Mouse (Mus musculus): ENCODE measurements around the gene Xrcc4. TPM values are rescaled to one million over a fixed set of nuclear protein-coding genes. Genes with fewer than 3 reads are reported as not detected.

Gene Xrcc4
- total RNA-seq, 1 experiment, result 11.5 TPM

DNA sequence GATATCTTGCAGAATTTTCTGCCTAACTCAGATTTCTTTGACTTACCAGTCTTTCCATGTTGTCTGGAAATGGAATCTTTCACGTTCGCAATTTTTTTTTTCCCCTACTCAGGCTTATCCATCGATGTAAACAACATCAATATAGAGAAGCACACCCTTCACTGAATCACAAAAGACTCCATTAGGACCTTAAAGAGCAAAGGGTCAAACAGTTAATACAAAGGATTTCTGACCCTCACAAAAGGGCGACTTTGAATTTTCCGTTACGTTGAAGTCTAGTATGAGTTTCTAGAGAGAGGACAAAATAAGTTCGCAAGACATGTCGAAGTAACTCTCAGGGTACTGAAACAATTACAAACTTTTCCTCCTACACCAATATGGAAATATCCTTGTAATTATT lies 346.2 kb downstream of the Xrcc4 start:
- no peaks in the 10 kb centered on the region for H3K36me3 ChIP-seq (ENCODE audit: control insufficient read depth, insufficient read depth, low read length, poor library complexity, severe bottlenecking)
- no peaks in the 10 kb centered on the region for H3K9me3 ChIP-seq (ENCODE audit: control insufficient read depth, insufficient read depth, low read depth, low read length)
- TF ChIP-seq CHD2 (IDR thresholded peaks at IDR 0.05; ENCODE audit: low read depth, low read length), result no peak
- no peak for TF ChIP-seq HCFC1 (IDR thresholded peaks at IDR 0.05; ENCODE audit: borderline replicate concordance, insufficient read depth, low read length)
- no peak for TF ChIP-seq ZNF384 (IDR thresholded peaks at IDR 0.05; ENCODE audit: low read depth, low read length)
- TF ChIP-seq ZC3H11A (IDR thresholded peaks at IDR 0.05; ENCODE audit: borderline replicate concordance, low read depth, low read length), result no peak
- TF ChIP-seq MAFK (IDR thresholded peaks at IDR 0.05; ENCODE audit: insufficient read depth, low read depth, low read length), result no peak
- H3K9ac ChIP-seq (ENCODE audit: insufficient read depth, low read depth, low read length, poor library complexity, severe bottlenecking), result no peak overlapping the region
- peak; percentile 12 for DNase-seq (ENCODE audit: low read depth, low spot score)
- in situ Hi-C loops (cut with MboI; ENCODE audit: low sequenced_read_pairs in 2 of 2, unreplicated experiment in 2 of 2), result no loop called here
- H3K27ac ChIP-seq (ENCODE audit: insufficient read depth, low read depth, low read length, poor library complexity, severe bottlenecking), result no peak overlapping the region
- peaks cover 0 to 3% of the 10 kb centered on the region in 2 experiments; a peak in 2 of 4 replicates for H3K4me1 ChIP-seq (ENCODE audit: control insufficient read depth in 2 of 2, insufficient read depth in 2 of 2, low read length in 2 of 2, poor library complexity in 1 of 2)
- H3K4me3 ChIP-seq (ENCODE audit: insufficient read depth in 1 of 2, low read depth in 1 of 2, low read length in 2 of 2, poor library complexity in 1 of 2, severe bottlenecking in 1 of 2), result peak overlapping the region in 1 of 2 experiments; percentile 82; a peak in 3 of 4 replicates

DNA sequence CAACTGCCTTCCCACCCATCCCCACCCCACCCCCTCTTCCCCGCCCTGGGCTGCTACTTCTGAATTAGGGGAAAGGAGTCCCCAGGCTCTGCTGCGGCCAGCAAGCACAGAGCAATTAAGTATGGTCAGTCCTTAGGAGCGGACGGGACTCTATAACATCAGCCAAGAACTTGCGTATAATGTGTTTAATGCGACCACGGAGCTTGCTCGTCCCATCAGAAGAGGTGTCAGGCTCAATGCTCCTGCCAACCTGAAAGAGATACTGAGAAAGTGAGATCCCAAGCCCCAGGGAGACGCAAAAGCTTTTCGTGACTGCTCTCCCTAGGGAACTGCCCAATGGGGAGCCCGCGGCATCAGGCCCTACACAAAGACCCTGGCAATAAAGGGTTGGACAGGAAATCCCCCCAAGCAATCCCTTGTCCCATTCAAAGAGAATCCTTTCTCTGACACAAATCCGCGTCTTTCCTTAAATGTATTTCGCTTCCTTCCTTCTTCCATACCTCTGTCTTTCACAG lies 346.7 kb downstream of the Xrcc4 start:
- H3K4me3 ChIP-seq (ENCODE audit: insufficient read depth in 1 of 2, low read depth in 1 of 2, low read length in 2 of 2, poor library complexity in 1 of 2, severe bottlenecking in 1 of 2), result peak overlapping the region; percentile 81 to 82
- no peak overlapping the region for H3K9ac ChIP-seq (ENCODE audit: insufficient read depth, low read depth, low read length, poor library complexity, severe bottlenecking)
- peaks cover 0 to 3% of the 10 kb centered on the region in 2 experiments; a peak in 2 of 4 replicates for H3K4me1 ChIP-seq (ENCODE audit: control insufficient read depth in 2 of 2, insufficient read depth in 2 of 2, low read length in 2 of 2, poor library complexity in 1 of 2)
- peak; percentile 24 for DNase-seq (ENCODE audit: low read depth, low spot score)
- H3K27ac ChIP-seq (ENCODE audit: insufficient read depth, low read depth, low read length, poor library complexity, severe bottlenecking), result no peak overlapping the region
- TF ChIP-seq CHD2 (IDR thresholded peaks at IDR 0.05; ENCODE audit: low read depth, low read length), result no peak
- TF ChIP-seq HCFC1 (IDR thresholded peaks at IDR 0.05; ENCODE audit: borderline replicate concordance, insufficient read depth, low read length), result no peak
- no peak for TF ChIP-seq ZNF384 (IDR thresholded peaks at IDR 0.05; ENCODE audit: low read depth, low read length)
- no peak for TF ChIP-seq ZC3H11A (IDR thresholded peaks at IDR 0.05; ENCODE audit: borderline replicate concordance, low read depth, low read length)
- no peak for TF ChIP-seq MAFK (IDR thresholded peaks at IDR 0.05; ENCODE audit: insufficient read depth, low read depth, low read length)
- H3K9me3 ChIP-seq (ENCODE audit: control insufficient read depth, insufficient read depth, low read depth, low read length), result no peaks in the 10 kb centered on the region
- H3K36me3 ChIP-seq (ENCODE audit: control insufficient read depth, insufficient read depth, low read length, poor library complexity, severe bottlenecking), result no peaks in the 10 kb centered on the region
- in situ Hi-C loops (cut with MboI; ENCODE audit: low sequenced_read_pairs in 2 of 2, unreplicated experiment in 2 of 2), result no loop called here

GRCm38 (mm10) chr13:89741766-89742685 lies 347.4 kb downstream of the Xrcc4 start, which contains the start of gene Vcan:
Gene Vcan (minus strand): TSS chr13:89742509.
- DNase-seq (ENCODE audit: low read depth, low spot score), result peak; percentile 47
- in situ Hi-C loops (cut with MboI; ENCODE audit: low sequenced_read_pairs in 2 of 2, unreplicated experiment in 2 of 2), result no loop called here
- Histone ChIP-seq H3K36me3 (ENCODE audit: control insufficient read depth, insufficient read depth, low read length, poor library complexity, severe bottlenecking) (no peaks in the 10 kb centered on the region), H3K4me3 (ENCODE audit: insufficient read depth in 1 of 2, low read depth in 1 of 2, low read length in 2 of 2, poor library complexity in 1 of 2, severe bottlenecking in 1 of 2) (peak within 1 kb of the TSS; percentile 81 to 82), H3K9me3 (ENCODE audit: control insufficient read depth, insufficient read depth, low read depth, low read length) (no peaks in the 10 kb centered on the region), H3K9ac (ENCODE audit: insufficient read depth, low read depth, low read length, poor library complexity, severe bottlenecking) (peak within 1 kb of the TSS; percentile 41), H3K4me1 (ENCODE audit: control insufficient read depth in 2 of 2, insufficient read depth in 2 of 2, low read length in 2 of 2, poor library complexity in 1 of 2) (peaks cover 0 to 4% of the 10 kb centered on the region in 2 experiments; a peak in 2 of 4 replicates), H3K27ac (ENCODE audit: insufficient read depth, low read depth, low read length, poor library complexity, severe bottlenecking) (peak within 1 kb of the TSS; percentile 56; the same call in 1 of the 2 replicates)
- no peak for TF ChIP-seq MAFK (IDR thresholded peaks at IDR 0.05; ENCODE audit: insufficient read depth, low read depth, low read length)
- no peak for TF ChIP-seq HCFC1 (IDR thresholded peaks at IDR 0.05; ENCODE audit: borderline replicate concordance, insufficient read depth, low read length)
- TF ChIP-seq ZNF384 (IDR thresholded peaks at IDR 0.05; ENCODE audit: low read depth, low read length), result no peak
- TF ChIP-seq ZC3H11A (IDR thresholded peaks at IDR 0.05; ENCODE audit: borderline replicate concordance, low read depth, low read length), result no peak
- no peak for TF ChIP-seq CHD2 (IDR thresholded peaks at IDR 0.05; ENCODE audit: low read depth, low read length)

DNA sequence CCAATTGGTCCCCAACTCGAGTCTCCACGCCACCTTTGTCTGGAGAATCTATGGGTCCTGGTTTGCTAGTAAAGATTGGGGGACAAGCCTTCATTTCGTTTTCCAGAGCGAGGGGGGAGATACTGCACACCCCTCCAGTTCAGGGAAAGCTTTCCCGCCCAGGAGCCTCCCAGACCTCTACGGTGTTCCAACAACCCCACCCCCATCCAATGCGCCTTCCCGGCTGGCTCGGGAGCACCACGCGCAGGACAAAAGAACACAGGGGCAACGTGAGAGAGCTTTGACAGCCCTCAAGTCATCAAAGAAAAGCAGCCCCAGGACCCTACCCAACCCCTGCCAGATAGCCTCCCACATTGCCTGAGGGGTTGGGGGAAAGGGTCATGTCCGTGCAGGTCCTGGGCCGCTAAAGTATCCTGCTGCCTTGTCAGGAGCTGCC lies 348.3 kb downstream of the Xrcc4 start:
- Histone ChIP-seq H3K9ac (ENCODE audit: insufficient read depth, low read depth, low read length, poor library complexity, severe bottlenecking) (peak overlapping the region; percentile 38; the same call in 1 of the 2 replicates), H3K9me3 (ENCODE audit: control insufficient read depth, insufficient read depth, low read depth, low read length) (no peaks in the 10 kb centered on the region), H3K4me1 (ENCODE audit: control insufficient read depth in 2 of 2, insufficient read depth in 2 of 2, low read length in 2 of 2, poor library complexity in 1 of 2) (peaks cover 0 to 4% of the 10 kb centered on the region in 2 experiments; a peak in 2 of 4 replicates), H3K27ac (ENCODE audit: insufficient read depth, low read depth, low read length, poor library complexity, severe bottlenecking) (no peak overlapping the region), H3K4me3 (ENCODE audit: insufficient read depth in 1 of 2, low read depth in 1 of 2, low read length in 2 of 2, poor library complexity in 1 of 2, severe bottlenecking in 1 of 2) (peak overlapping the region; percentile 81 to 82), H3K36me3 (ENCODE audit: control insufficient read depth, insufficient read depth, low read length, poor library complexity, severe bottlenecking) (no peaks in the 10 kb centered on the region)
- peak; percentile 39 for DNase-seq (ENCODE audit: low read depth, low spot score)
- in situ Hi-C loops (cut with MboI; ENCODE audit: low sequenced_read_pairs in 2 of 2, unreplicated experiment in 2 of 2), result no loop called here
- no peak for TF ChIP-seq ZC3H11A (IDR thresholded peaks at IDR 0.05; ENCODE audit: borderline replicate concordance, low read depth, low read length)
- TF ChIP-seq MAFK (IDR thresholded peaks at IDR 0.05; ENCODE audit: insufficient read depth, low read depth, low read length), result no peak
- TF ChIP-seq HCFC1 (IDR thresholded peaks at IDR 0.05; ENCODE audit: borderline replicate concordance, insufficient read depth, low read length), result no peak

Measured in ES-E14 (cell line).